Mouse (Mus musculus): Measurements from ENCODE around the gene Dnajb6.

- TF ChIP-seq CTCF (IDR thresholded peaks at IDR 0.05; ENCODE audit: borderline replicate concordance, control insufficient read depth, extremely low read depth, insufficient read depth, low read length, poor library complexity), result no peak
- no peak for TF ChIP-seq POLR2A (IDR thresholded peaks at IDR 0.05; ENCODE audit: control insufficient read depth, extremely low read depth, insufficient read depth, low read length, poor library complexity)
Observed at GRCm38 (mm10) chr5:29845038-29845437, 109.5 kb downstream of the Dnajb6 start.

All from thymus, adult 2 months (tissue).